Mouse (Mus musculus) G1E-ER4 (cell line): Measurements from ENCODE around the gene Cemip2. TPM values are rescaled to one million over a fixed set of nuclear protein-coding genes. Genes with fewer than 3 reads are reported as not detected.

ENCODE experiments used
- GATA1 ChIP-seq: IDR thresholded peaks from one replicate; pipeline ENCODE4 v1.8.0; 2012; ENCODE audit warnings: low read length, inconsistent platforms
- polyA plus RNA-seq: library from polyadenylated mRNA; stranded (reverse); fragments of >175 nt; gene quantifications from 2 replicates; pipeline ENCODE4 v1.2.3, GENCODE M21; 2012

Cemip2 gene
- polyA plus RNA-seq, 1 experiment: 8.5 TPM

DNA sequence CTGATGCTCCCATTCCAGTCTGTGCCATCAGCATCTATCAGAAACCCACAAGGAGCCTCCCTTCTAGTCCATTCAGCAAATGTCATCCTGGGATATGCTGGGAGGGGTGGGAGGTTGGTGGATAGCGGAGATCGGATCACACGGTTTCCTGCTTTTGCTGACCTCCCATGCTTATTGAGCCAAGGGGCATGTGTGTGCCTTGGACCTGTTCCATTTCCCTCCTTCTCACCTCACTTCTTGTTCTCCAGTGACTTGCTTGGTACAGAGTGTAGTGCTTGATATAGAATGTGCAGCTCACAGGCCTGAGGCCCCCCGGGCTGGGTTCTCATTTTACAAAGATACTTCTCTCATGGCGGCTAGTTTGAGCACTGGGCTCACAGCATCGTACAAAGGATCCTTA, 43.7 kb downstream of the Cemip2 start:
- TF ChIP-seq GATA1: no peak

DNA sequence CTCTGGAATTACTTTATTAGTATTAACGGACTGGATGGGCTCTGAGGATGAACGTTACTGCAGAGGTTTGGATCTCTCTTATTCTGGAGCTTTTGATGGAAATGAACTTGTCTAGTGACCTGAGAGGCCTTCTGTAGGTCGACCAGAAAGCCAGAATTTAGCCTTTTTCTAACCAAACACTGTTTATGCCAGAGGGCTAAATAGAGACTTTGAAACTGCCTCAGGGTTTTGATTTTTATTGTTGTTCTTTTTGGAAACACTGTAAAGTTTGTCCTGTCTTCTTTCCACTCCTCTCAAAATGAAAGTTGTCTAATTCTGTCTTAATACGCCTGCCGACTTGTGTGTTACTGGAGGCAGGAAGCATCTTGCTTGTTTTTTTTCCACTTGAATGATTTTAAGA, 46.0 kb downstream of the Cemip2 start:
- TF ChIP-seq GATA1: no peak

GRCm38 (mm10) chr19:21825128-21825885, 47.2 kb downstream of the Cemip2 start:
- no peak for TF ChIP-seq GATA1

DNA sequence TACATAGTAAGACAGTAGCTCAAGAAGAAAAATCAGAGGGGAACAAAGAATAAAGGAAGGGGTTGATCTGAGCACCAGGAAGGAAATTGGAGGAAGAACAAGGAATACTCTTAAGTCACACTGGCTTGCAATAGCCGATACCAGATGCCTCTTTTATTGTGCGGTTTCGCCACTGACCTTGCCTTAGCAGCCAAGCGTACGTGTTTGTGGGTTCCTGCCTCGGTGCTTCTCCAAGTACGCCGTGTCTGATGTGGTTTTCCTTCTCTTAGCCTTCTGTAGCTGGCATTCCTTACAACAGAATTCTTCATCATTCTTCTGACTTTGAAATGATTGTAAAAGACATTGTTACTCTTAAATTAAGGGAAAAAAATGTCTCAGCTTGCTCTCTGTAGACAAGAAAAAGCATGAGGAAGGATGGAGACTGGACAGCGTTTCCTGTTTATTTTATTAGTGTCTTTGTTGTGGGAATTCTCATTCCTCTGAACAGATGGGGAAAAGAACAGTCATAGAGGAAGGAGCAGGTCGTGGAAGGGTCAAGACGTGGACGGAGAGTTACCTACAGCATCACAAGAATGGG, 55.4 kb downstream of the Cemip2 start:
- no peak for TF ChIP-seq GATA1

DNA sequence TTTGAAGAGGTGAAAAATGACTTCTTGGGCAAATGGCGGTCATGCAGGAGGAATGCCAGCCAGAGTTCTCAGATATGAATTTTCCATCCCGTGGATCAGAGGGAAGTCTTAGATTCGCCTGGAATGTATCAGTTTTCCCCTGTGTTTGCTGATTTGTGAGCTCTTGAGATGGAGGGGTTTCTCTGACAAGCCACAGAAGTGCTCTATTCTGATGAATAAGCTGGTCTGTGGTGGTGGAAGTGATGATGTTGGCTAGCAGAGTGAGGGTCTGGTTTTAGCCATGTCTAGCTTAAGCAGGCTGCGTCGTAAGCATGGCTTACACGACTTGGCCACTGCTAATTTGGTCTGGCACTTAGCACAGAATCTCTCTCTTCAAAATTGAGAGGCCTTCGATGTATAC, 56.8 kb downstream of the Cemip2 start:
- no peak for TF ChIP-seq GATA1

- no peak for TF ChIP-seq GATA1
These were observed 72.6 kb downstream of the Cemip2 start for GRCm38 (mm10) chr19:21850721-21851120.

- TF ChIP-seq GATA1: no peak
These were observed 76.5 kb downstream of the Cemip2 start for GRCm38 (mm10) chr19:21854526-21855228.

GRCm38 (mm10) chr19:21855421-21856128, 77.4 kb downstream of the Cemip2 start:
- TF ChIP-seq GATA1: no peak

- TF ChIP-seq GATA1: no peak
These were observed 80.8 kb downstream of the Cemip2 start for GRCm38 (mm10) chr19:21858846-21859521.

DNA sequence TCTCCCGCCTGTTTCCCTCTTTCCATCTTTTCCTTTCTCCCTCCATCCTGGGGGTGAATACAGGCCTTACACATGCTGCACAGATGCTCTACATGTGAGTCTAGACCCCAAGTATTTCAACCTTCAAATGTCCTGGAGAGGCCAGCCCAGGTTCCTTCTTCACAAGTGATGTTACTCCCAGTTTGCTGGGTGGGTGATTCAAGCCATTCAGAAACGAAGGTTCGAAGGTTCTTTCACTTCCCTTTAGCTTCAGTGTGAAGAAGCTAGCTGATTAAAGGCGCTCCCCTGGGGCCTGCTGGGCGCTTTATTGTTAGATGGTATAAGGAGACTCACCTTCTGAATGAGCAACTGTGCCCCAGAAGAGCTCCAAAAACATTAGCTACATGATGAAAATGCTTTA, 82.0 kb downstream of the Cemip2 start:
- no peak for TF ChIP-seq GATA1

- TF ChIP-seq GATA1: no peak
These were observed 82.8 kb downstream of the Cemip2 start for GRCm38 (mm10) chr19:21860894-21861293.

DNA sequence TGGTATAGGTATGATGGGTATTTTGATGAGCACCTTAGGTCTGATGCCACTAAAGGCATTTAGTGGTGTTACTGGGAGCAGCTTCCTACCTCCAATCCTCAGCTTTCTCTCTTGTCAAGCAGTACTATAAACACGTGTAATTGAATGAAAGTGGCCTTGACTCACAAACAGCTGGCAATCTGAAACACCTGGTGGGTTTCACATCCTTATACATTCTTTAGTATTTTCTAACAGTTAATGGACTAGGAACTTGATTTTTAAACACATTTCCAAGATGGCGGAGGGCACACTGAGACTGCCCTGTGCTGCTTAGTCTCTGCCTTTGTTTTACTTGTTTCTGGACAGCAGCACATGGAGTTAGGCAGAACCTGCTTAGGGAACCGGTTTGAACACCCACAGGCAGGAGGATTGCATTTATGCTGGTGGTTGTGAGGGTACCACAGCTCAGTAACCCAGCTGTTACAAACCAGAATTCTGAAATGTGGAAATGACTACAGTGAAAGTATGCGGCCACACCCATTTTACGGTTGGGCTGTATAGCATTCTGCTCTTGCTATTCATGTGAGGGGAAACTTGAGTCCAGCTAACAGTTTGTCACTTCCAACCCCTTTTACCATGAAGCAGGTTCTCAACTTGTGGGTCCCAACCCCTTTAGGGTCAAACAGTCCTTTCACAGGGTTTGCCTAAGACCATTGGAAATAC, 84.3 kb downstream of the Cemip2 start:
- TF ChIP-seq GATA1: no peak

DNA sequence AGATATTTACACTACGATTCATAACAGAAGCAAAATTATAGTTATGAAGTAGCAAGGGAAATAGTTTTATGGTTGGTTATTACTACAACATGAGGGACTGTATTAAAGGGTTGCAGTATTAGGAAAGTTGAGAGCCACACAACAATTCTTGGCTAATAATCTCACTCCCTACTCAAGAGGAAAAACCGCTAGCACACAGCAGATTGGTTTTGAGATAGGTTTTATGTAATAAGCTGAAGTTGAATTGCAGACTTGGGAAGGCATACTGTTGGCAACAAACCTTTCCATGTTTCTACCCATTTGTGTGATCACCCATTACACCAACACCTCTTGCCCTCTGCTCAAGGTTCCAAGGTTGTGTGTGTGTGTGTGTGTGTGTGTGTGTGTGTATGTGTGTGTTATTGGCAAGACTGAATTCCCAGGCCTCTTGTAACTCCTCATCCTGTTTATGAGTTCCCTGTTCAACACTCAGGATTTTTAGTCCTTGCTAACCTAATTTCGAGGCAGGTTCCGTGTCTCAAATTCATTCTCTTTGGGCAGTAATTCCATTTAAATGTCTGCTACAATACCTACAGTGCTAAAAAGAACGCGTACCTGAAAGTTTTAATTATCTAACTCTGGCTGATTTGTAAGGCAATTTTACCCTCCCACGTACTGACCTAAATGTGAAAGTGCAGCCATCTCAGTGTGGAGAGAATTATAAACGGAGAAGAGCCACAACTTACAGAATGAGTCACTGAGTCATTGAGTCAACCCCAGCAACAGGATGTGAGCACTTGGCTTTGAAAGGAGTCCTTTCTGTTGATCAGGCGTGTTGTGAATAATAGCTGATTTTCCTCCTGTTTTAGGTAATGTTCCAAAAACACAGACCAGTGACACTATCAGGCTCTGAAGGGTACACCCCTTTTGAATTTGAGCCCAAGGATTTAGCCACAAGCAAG, 85.1 kb downstream of the Cemip2 start:
- no peak for TF ChIP-seq GATA1
